Mouse (Mus musculus): ENCODE data around the gene Pla2g1b. TPM values are rescaled to one million over a fixed set of nuclear protein-coding genes. Genes with fewer than 3 reads are reported as not detected.

Gene Pla2g1b
- polyA plus RNA-seq, 1 experiment from 2014 or later = 0.89 TPM

DNA sequence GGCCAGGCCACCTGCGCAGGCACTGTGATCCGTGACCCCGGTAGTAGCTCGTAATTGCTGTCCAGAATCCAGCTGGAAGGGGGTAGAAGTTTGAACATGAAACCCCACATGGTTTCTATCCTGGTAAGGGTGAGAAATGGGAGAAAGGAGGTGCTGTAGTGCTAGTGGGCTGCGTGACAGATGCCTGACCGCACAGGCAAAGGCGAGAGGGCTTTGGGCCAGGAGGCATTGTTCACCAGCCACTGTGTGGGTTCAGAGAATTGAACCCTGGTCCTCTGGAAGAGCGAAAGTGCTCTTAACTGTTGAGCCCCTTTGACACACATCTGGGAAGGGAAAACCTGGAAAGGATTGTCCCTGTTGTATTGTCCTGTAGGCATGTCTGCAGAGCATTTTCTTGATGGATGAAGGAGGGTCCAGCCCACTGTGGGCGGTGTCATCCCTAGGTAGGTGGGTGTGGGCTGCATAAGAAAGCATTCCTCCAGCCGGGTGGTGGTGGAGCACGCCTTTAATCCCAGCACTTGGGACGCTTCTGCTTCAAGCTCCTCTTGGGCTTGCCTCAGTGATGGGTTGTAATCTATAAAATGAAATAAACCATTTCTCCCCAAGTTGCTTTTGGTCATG, 10.2 kb downstream of the Pla2g1b start:
- Histone ChIP-seq H3K9ac (ENCODE audit: low read depth, low read length) (no peak overlapping the region), H3K27ac (ENCODE audit: low read depth, low read length) (no peak overlapping the region), H3K4me1 (replicated peaks; ENCODE audit: control insufficient read depth, insufficient read depth, low read length) (peaks cover 8% of the 10 kb centered on the region), H3K4me2 (peak overlapping the region; percentile 59), H3K27me3 (replicated peaks; ENCODE audit: control insufficient read depth, insufficient read depth, low read length) (peaks cover 7% of the 10 kb centered on the region; the same call in 1 of the 2 replicates), H3K4me3 (ENCODE audit: low read depth, low read length) (peak overlapping the region; percentile 35), H3K9me3 (ENCODE audit: control insufficient read depth, low read length) (no peaks in the 10 kb centered on the region), H3K36me3 (ENCODE audit: control insufficient read depth, insufficient read depth, low read length) (no peaks in the 10 kb centered on the region)
- ATAC-seq (replicated peaks; ENCODE audit: low FRiP score) = peak; percentile 14; the same call in 1 of the 2 replicates
- WGBS = 36% methylated on average over 12 of the region's 12 CpGs
- no peak for DNase-seq (ENCODE audit: low spot score)

DNA sequence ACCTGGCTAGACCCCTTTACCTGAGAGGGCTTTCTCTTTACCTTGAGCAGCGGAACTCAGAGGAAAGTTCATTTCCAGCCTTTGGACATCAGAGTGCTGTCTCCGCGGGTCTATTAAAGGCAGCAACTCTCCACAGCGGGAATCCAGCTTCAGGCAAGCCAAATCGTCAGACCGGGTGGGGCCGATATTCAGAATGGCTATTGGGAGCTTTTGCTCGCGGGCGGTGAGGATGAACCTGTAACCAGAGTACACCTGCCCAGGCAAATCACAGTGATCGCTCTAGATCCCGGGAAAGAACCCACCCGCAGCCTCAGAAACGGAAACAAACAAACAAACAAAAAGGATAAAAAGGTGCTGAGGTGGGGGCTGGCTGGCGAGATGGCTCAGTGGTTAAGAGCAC, 13.5 kb downstream of the Pla2g1b start:
- Histone ChIP-seq H3K9me3 (ENCODE audit: control insufficient read depth, low read length) (no peaks in the 10 kb centered on the region), H3K9ac (ENCODE audit: low read depth, low read length) (no peak overlapping the region), H3K27ac (ENCODE audit: low read depth, low read length) (no peak overlapping the region), H3K4me1 (replicated peaks; ENCODE audit: control insufficient read depth, insufficient read depth, low read length) (peaks cover 8% of the 10 kb centered on the region), H3K27me3 (replicated peaks; ENCODE audit: control insufficient read depth, insufficient read depth, low read length) (0 out of 2 replicates have a peak, but pooled peaks cover 3% of the 10 kb centered on the region), H3K36me3 (ENCODE audit: control insufficient read depth, insufficient read depth, low read length) (no peaks in the 10 kb centered on the region), H3K4me2 (peak overlapping the region; percentile 56; the same call in 1 of the 2 replicates), H3K4me3 (ENCODE audit: low read depth, low read length) (no peak overlapping the region)
- ATAC-seq (replicated peaks; ENCODE audit: low FRiP score) = no peak
- WGBS = 58% methylated on average over 15 of the region's 15 CpGs
- DNase-seq (ENCODE audit: low spot score) = no peak

DNA sequence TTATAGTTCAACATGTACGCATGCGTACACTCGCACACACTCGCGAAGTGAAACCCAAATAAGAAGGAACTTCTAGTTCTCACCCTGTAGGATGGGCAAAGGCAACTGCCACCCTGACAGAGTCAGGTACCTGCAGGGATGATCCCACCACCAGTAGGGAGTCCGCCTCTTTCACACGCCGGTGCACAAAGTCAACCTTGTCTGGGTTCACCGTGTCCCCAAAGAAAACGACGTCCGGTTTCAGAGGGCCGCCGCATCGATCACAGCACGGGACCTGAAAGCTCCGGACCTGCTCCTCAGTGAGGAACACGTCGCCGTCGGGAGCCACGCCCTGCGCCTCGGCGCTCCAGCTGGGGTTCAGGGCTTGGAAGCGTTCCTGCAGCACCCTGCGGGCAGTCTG, 14.0 kb downstream of the Pla2g1b start:
- no peak for DNase-seq (ENCODE audit: low spot score)
- Histone ChIP-seq H3K27ac (ENCODE audit: low read depth, low read length) (no peak overlapping the region), H3K9me3 (ENCODE audit: control insufficient read depth, low read length) (no peaks in the 10 kb centered on the region), H3K36me3 (ENCODE audit: control insufficient read depth, insufficient read depth, low read length) (no peaks in the 10 kb centered on the region), H3K4me1 (replicated peaks; ENCODE audit: control insufficient read depth, insufficient read depth, low read length) (peaks cover 11% of the 10 kb centered on the region), H3K4me3 (ENCODE audit: low read depth, low read length) (peak overlapping the region; percentile 27), H3K27me3 (replicated peaks; ENCODE audit: control insufficient read depth, insufficient read depth, low read length) (0 out of 2 replicates have a peak, but pooled peaks cover 3% of the 10 kb centered on the region), H3K9ac (ENCODE audit: low read depth, low read length) (0 out of 2 replicates have a peak overlapping the region, but pooled peaks have one; percentile 30), H3K4me2 (peak overlapping the region; percentile 56)
- no peak for ATAC-seq (replicated peaks; ENCODE audit: low FRiP score)
- 23% methylated on average over 27 of the region's 27 CpGs for WGBS

DNA sequence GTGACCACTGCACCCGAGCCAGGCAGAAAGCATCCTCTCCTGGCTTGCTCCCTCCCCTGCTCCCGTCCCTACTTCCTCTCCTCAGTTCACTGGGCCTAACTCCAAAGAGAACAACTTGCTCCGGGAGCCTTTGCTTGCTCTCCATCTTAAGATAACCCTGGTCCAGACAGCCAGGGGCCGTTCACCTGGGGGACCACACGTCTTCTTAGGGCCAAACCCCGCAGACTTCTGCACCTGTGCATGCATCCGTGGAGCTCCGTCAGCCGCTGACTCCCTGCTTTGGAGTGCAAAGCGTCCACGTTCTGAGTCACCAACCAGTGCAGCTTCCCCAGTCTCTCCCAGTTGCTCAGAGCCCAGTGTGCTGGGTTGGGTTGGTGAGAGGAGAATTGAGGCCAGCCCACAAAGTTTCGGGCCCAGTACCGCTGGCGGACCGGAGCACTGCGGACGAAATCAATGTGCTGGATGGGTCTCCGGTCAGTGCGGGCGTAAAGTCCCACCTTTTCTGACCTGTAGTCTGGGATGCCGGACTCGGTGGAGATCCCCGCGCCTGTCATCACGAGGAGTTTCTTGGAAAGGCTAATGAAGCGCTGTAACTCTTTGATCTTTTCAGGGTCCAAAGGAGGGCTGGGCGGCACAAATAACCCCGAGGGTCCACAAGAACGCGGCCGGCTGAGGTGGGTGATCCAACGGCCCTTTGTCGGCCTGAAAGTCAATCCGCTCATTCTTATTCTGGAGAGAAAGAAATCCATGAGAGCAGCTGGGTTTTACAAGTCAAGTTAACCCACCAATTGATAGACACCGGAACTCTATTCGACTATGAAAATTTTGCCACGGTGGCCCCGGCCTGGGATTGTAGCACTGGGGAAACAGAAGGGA, 16.6 kb downstream of the Pla2g1b start:
- Histone ChIP-seq H3K27ac (ENCODE audit: low read depth, low read length) (no peak overlapping the region), H3K9ac (ENCODE audit: low read depth, low read length) (no peak overlapping the region), H3K4me2 (no peak overlapping the region), H3K9me3 (ENCODE audit: control insufficient read depth, low read length) (no peaks in the 10 kb centered on the region), H3K4me1 (replicated peaks; ENCODE audit: control insufficient read depth, insufficient read depth, low read length) (peaks cover 6% of the 10 kb centered on the region; the same call in 1 of the 2 replicates), H3K4me3 (ENCODE audit: low read depth, low read length) (no peak overlapping the region), H3K27me3 (replicated peaks; ENCODE audit: control insufficient read depth, insufficient read depth, low read length) (0 out of 2 replicates have a peak, but pooled peaks cover 3% of the 10 kb centered on the region), H3K36me3 (ENCODE audit: control insufficient read depth, insufficient read depth, low read length) (no peaks in the 10 kb centered on the region)
- DNase-seq (ENCODE audit: low spot score) (no peak), ATAC-seq (replicated peaks; ENCODE audit: low FRiP score) (no peak)
- WGBS = 56% methylated on average over 38 of the region's 38 CpGs

DNA sequence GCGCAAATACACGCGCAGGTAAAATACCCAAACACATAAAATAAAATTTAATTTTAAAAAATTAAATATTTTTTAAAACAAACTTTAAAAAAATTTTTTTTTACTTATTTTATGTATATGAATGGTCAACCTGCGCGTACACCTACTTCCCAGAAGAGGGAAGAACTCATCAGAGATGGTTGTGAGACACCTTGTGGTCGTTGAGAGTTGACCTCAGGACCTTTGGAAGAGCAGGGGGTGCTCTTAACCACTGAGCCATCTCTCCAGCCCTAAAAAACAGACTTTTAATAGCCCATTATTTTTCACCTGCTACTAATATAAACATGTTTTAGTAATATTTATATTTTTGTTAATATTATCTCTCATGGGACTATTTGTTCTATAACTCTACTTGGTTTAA, 17.3 kb downstream of the Pla2g1b start:
- H3K9me3 ChIP-seq (ENCODE audit: control insufficient read depth, low read length) = no peaks in the 10 kb centered on the region
- H3K9ac ChIP-seq (ENCODE audit: low read depth, low read length) = no peak overlapping the region
- WGBS = 42% methylated on average over 6 of the region's 6 CpGs
- no peak overlapping the region for H3K27ac ChIP-seq (ENCODE audit: low read depth, low read length)
- no peak for ATAC-seq (replicated peaks; ENCODE audit: low FRiP score)
- H3K36me3 ChIP-seq (ENCODE audit: control insufficient read depth, insufficient read depth, low read length) = no peaks in the 10 kb centered on the region
- no peak overlapping the region; the same call in 1 of the 2 replicates for H3K4me2 ChIP-seq
- H3K4me3 ChIP-seq (ENCODE audit: low read depth, low read length) = no peak overlapping the region
- 0 out of 2 replicates have a peak, but pooled peaks cover 3% of the 10 kb centered on the region for H3K27me3 ChIP-seq (replicated peaks; ENCODE audit: control insufficient read depth, insufficient read depth, low read length)
- no peak for DNase-seq (ENCODE audit: low spot score)
- peaks cover 6% of the 10 kb centered on the region for H3K4me1 ChIP-seq (replicated peaks; ENCODE audit: control insufficient read depth, insufficient read depth, low read length)

DNA sequence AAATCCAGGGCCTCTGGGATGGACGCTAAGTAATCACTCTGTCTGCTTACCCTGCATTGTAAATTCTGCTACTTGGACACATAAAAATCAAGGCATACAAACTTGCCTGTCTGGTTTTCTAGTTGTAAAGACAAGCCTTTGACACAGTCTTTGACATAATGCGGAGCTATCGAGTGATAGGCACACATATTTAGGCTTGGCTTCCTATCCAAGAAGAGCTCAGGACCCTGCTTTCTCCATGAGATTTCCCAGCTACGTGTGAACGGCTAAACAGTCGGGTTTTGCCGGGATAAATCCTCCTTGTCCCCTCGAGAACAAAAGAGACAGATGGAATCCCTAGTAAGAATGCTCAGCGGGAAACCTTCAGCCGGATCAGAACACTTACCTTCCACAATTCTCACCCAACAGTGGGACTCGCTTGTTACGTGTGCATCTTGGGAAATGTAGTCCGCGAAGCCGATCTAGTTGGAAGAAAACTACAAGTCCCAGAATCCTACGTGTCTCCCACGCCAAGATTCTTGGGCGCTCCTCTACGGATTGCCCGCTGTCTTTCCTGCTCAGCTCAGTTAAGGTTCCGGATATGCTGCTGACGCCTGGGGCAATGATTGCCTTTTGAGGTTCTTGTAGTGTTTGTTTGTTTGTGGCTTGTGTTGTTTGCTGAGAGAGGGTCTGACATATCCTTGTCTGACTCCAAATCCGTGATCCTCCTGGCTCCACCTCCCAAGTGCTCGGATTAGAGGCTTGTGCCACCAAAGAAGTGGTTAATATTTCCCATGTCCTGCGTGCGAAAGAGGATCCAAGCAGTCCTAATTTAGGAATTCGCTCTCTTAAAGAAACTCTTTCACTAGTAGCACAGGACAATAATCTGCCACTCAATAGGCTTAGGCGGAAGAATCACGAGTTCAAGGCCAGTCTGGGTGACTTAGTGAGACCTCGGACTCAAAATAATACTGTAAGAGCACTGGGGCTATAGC, 18.2 kb downstream of the Pla2g1b start, which contains the start of gene Sirt4:
TSS of gene Sirt4 (minus strand) at position 779 of the 974 bp plus-strand sequence.
- H3K27me3 ChIP-seq (replicated peaks; ENCODE audit: control insufficient read depth, insufficient read depth, low read length) = 0 out of 2 replicates have a peak, but pooled peaks cover 3% of the 10 kb centered on the region
- peak within 1 kb of the TSS; percentile 70 for H3K4me2 ChIP-seq
- 8% methylated on average over 30 of the region's 30 CpGs for WGBS
- peaks cover 10% of the 10 kb centered on the region for H3K4me1 ChIP-seq (replicated peaks; ENCODE audit: control insufficient read depth, insufficient read depth, low read length)
- no peaks in the 10 kb centered on the region for H3K36me3 ChIP-seq (ENCODE audit: control insufficient read depth, insufficient read depth, low read length)
- DNase-seq (ENCODE audit: low spot score) (peak; percentile 76), ATAC-seq (replicated peaks; ENCODE audit: low FRiP score) (peak; percentile 86)
- H3K4me3 ChIP-seq (ENCODE audit: low read depth, low read length) = peak within 1 kb of the TSS; percentile 46
- H3K9ac ChIP-seq (ENCODE audit: low read depth, low read length) = peak within 1 kb of the TSS; percentile 62
- no peaks in the 10 kb centered on the region for H3K9me3 ChIP-seq (ENCODE audit: control insufficient read depth, low read length)
- H3K27ac ChIP-seq (ENCODE audit: low read depth, low read length) = no peak within 1 kb of the TSS

GRCm38 (mm10) chr5:115484996-115485395, 18.9 kb downstream of the Pla2g1b start:
- Histone ChIP-seq H3K4me2 (peak overlapping the region; percentile 70), H3K36me3 (ENCODE audit: control insufficient read depth, insufficient read depth, low read length) (no peaks in the 10 kb centered on the region), H3K27me3 (replicated peaks; ENCODE audit: control insufficient read depth, insufficient read depth, low read length) (0 out of 2 replicates have a peak, but pooled peaks cover 3% of the 10 kb centered on the region), H3K4me3 (ENCODE audit: low read depth, low read length) (peak overlapping the region; percentile 46), H3K4me1 (replicated peaks; ENCODE audit: control insufficient read depth, insufficient read depth, low read length) (peaks cover 10% of the 10 kb centered on the region), H3K9ac (ENCODE audit: low read depth, low read length) (peak overlapping the region; percentile 62), H3K9me3 (ENCODE audit: control insufficient read depth, low read length) (no peaks in the 10 kb centered on the region), H3K27ac (ENCODE audit: low read depth, low read length) (no peak overlapping the region)
- 61% methylated on average over 5 of the region's 5 CpGs for WGBS
- no peak for DNase-seq (ENCODE audit: low spot score)
- no peak for ATAC-seq (replicated peaks; ENCODE audit: low FRiP score)

Measured in liver, embryonic 11.5 days (tissue).